Mouse (Mus musculus): ENCODE measurements around the gene Got2. TPM values are rescaled to one million over a fixed set of nuclear protein-coding genes. Genes with fewer than 3 reads are reported as not detected.

Got2 gene
- polyA plus RNA-seq, 1 experiment from 2014 or later, result 146 TPM

Other genes with a start within 250 kb of the Got2 start
- gene Ndrg4, start 211.6 kb downstream of the Got2 start, polyA plus RNA-seq (2015; fragmentation: Nextera tagmentation; extraction: Ambion mirVana), result 18.5 and 20.4 TPM in 2 replicates
- gene Setd6, start 172.7 kb downstream of the Got2 start, polyA plus RNA-seq (2015; fragmentation: Nextera tagmentation; extraction: Ambion mirVana), result 17.3 and 18.3 TPM in 2 replicates
- 64.1 and 65.5 TPM in 2 replicates for gene Cnot1, start 81.1 kb downstream of the Got2 start, polyA plus RNA-seq (2015; fragmentation: Nextera tagmentation; extraction: Ambion mirVana)
- gene Sap18b, start 63.2 kb downstream of the Got2 start, polyA plus RNA-seq (2015; fragmentation: Nextera tagmentation; extraction: Ambion mirVana), result 313 and 341 TPM in 2 replicates
- gene Slc38a7, start 35.0 kb downstream of the Got2 start, polyA plus RNA-seq (2015; fragmentation: Nextera tagmentation; extraction: Ambion mirVana), result 12.5 and 13.8 TPM in 2 replicates